Mouse (Mus musculus): Measurements from ENCODE around the gene Olfr434.

DNA sequence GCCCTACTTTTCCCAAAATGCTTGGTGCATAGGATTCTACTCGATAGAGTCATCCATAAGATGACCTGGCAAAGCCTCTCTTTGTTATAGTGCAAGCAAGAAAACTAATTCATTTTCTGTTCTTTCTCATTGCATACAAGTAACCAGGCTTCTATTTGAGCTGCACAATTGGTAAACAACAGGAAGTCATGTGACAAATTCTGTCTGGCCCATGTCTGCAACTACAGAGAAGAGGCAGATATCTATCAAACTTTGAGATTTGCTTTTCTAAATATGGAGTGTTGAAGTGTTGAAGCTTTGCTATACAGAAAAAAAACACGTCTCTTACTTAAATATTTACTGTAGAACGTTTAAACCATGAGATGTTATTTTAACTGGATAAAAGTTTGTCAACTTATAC lies 14.7 kb upstream of the Olfr434 start:
- no peak for TF ChIP-seq POLR2A (IDR thresholded peaks at IDR 0.05; ENCODE audit: insufficient read depth, low read length)
- no peak for TF ChIP-seq CTCF (IDR thresholded peaks at IDR 0.05; ENCODE audit: low read depth, low read length)
- no peak for TF ChIP-seq EP300 (IDR thresholded peaks at IDR 0.05; ENCODE audit: insufficient read depth, low read depth, low read length)
